Mouse (Mus musculus) thymus, postnatal 25 days (tissue): ENCODE data around the gene Crlf3.
"Not testable (repeated sequence)": the region's sequence is repeated elsewhere in the genome, so short reads cannot be mapped to it uniquely, and the experiment has no call there.

ENCODE experiments used
- DNase-seq: peaks from one replicate; pipeline ENCODE4 v3.0.0; 2022

Gene Crlf3

GRCm38 (mm10) chr11:80066373-80066772, 14.4 kb downstream of the Crlf3 start:
- not testable (repeated sequence) for DNase-seq

- no peak for DNase-seq
These were observed 18.6 kb downstream of the Crlf3 start for GRCm38 (mm10) chr11:80062159-80062558.

- DNase-seq: no peak
These were observed 24.6 kb downstream of the Crlf3 start for GRCm38 (mm10) chr11:80056141-80056540.

GRCm38 (mm10) chr11:80054659-80055058, 26.1 kb downstream of the Crlf3 start:
- no peak for DNase-seq

- no peak for DNase-seq
These were observed 27.6 kb downstream of the Crlf3 start for GRCm38 (mm10) chr11:80053171-80053570.

GRCm38 (mm10) chr11:80052456-80052855, 28.3 kb downstream of the Crlf3 start:
- no peak for DNase-seq

GRCm38 (mm10) chr11:80050088-80050487, 30.7 kb downstream of the Crlf3 start:
- no peak for DNase-seq

- no peak for DNase-seq
These were observed 33.9 kb downstream of the Crlf3 start for GRCm38 (mm10) chr11:80046856-80047255.

GRCm38 (mm10) chr11:80043419-80043817, 37.4 kb downstream of the Crlf3 start:
- DNase-seq: no peak

GRCm38 (mm10) chr11:80042615-80043418, 38.0 kb downstream of the Crlf3 start:
- peak; percentile 61 for DNase-seq

- no peak for DNase-seq
These were observed 43.3 kb downstream of the Crlf3 start for GRCm38 (mm10) chr11:80037495-80037894.

- DNase-seq: no peak
These were observed 59.5 kb downstream of the Crlf3 start for GRCm38 (mm10) chr11:80021306-80021705.

GRCm38 (mm10) chr11:80019792-80020191, 61.0 kb downstream of the Crlf3 start:
- no peak for DNase-seq

- not testable (repeated sequence) for DNase-seq
These were observed 64.3 kb downstream of the Crlf3 start for GRCm38 (mm10) chr11:80016533-80016932.
